Comparison of ENCODE assay signal across 20 mouse cellular contexts in genomic region chr6:35595012-35595411, GRCm38 (mm10). TPM values are rescaled to one million over a fixed set of nuclear protein-coding genes. Genes with fewer than 3 reads are reported as not detected.
DNase-seq lines count a peak whose midpoint lies in the region; ATAC-seq lines count a peak whose summit lies in the region.
"Had no signal": no experiment of that assay in that cellular context is flagged by ENCODE, and none has a peak within 500 bp of the region (broad histone marks: within the 10 kb centered on the region; RNA-seq: fewer than 3 reads in every experiment).

No protein-coding gene starts in this region.

- no peak for DNase-seq in thymus, postnatal 10 days (ENCODE audit: low spot score in 2 of 2)
- DNase-seq in ovary, postnatal 36 days (ENCODE audit: low spot score) = no peak
- no peak for DNase-seq in adrenal gland, adult 2 months
- DNase-seq in kidney, adult 11 months = no peak
- DNase-seq: adrenal gland, adult 8-10 months; adrenal gland, postnatal 10 days; adrenal gland, postnatal 14 days; adrenal gland, postnatal 25 days; adrenal gland, postnatal 36 days; B cell, adult 2 months; cerebellum, adult 11 months; cerebellum, adult 11-12 months; cerebellum, adult 18-20 months had no signal

- 0 out of 2 replicates have a peak, but pooled peaks have one; percentile 18 for ATAC-seq in common myeloid progenitor, adult 5-6 weeks (replicated peaks; ENCODE audit: low read depth, poor library complexity, severe bottlenecking)
- peak; percentile 59 for ATAC-seq in granulocyte monocyte progenitor cell, adult 5-6 weeks (replicated peaks; ENCODE audit: poor library complexity, severe bottlenecking)
- peak; percentile 68 for ATAC-seq in megakaryocyte, adult 5-6 weeks (ENCODE audit: poor library complexity, severe bottlenecking)
- ATAC-seq in megakaryocyte progenitor cell, adult 5-6 weeks (replicated peaks; ENCODE audit: poor library complexity) = 0 out of 2 replicates have a peak, but pooled peaks have one; percentile 29
- ATAC-seq: activated CD4-positive, CD25-positive, alpha-beta regulatory T cell, adult 4 months; CD4-positive, CD25-positive, alpha-beta regulatory T cell, adult 4 months; Patski had no signal

RNA-seq across cellular contexts. Expression of gene Mtpn, which starts 55.3 kb away (rescaled TPM):
- 122 and 135 TPM in 2 replicates for total RNA-seq in common myeloid progenitor, adult 5-6 weeks (2017)
- total RNA-seq in granulocyte monocyte progenitor cell, adult 5-6 weeks (2014; fragmentation: Nextera tagmentation) = 130 and 134 TPM in 2 replicates
- 123 and 138 TPM in 2 replicates for total RNA-seq in granulocyte monocyte progenitor cell, adult 5-6 weeks (2017)
- total RNA-seq in megakaryocyte, adult 5-6 weeks (2015) = 220 and 244 TPM in 2 replicates
- 199 and 205 TPM in 2 replicates for total RNA-seq in megakaryocyte, adult 5-6 weeks (2017)
- total RNA-seq in megakaryocyte progenitor cell, adult 5-6 weeks (2015) = 160 and 173 TPM in 2 replicates
- 122 and 127 TPM in 2 replicates for total RNA-seq in megakaryocyte progenitor cell, adult 5-6 weeks (2017)
- total RNA-seq in adrenal gland, adult 2 months (2021) = 100 to 1,000 TPM; 115 to 139 TPM
- 278 and 289 TPM in 2 replicates for polyA plus RNA-seq in adrenal gland, adult 2 months (2012; rRNA removed)

Comparison
In these comparisons a context has a peak if more than half of its experiments do, and no peak if none do; other contexts are left out.
1. ATAC-seq: peak in every context shown above with its lines; median percentile 68 in megakaryocyte, adult 5-6 weeks; 59 in granulocyte monocyte progenitor cell, adult 5-6 weeks; 29 in megakaryocyte progenitor cell, adult 5-6 weeks; 18 in common myeloid progenitor, adult 5-6 weeks.